Mouse (Mus musculus) intestine, postnatal 0 days (tissue): Measurements from ENCODE around the gene Mindy4b-ps. TPM values are rescaled to one million over a fixed set of nuclear protein-coding genes. Genes with fewer than 3 reads are reported as not detected.

Experiments
- ATAC-seq: fragments of 200-750 bp; cut with Nextera tagmentation; 2 replicates; pipeline ENCODE4 v1.8.0; 2017; ENCODE audit warnings: mild to moderate bottlenecking, moderate TSS enrichment, moderate library complexity
- H3K27ac ChIP-seq: fragments of 300-500 bp; sonication (generic); 2 replicates; pipeline ENCODE4 v1.5.1; 2014; ENCODE audit warnings: mild to moderate bottlenecking, low read depth, low read length, moderate library complexity
- H3K27me3 ChIP-seq: fragments of 300-500 bp; sonication (generic); replicated peaks from 2 replicates; pipeline ENCODE4 v1.6.1; 2014; ENCODE audit warnings: low read length, mixed read lengths; ENCODE audit not compliant: control insufficient read depth, insufficient read depth
- H3K36me3 ChIP-seq: fragments of 300-500 bp; sonication (generic); 2 replicates; pipeline ENCODE4 v1.6.1; 2014; ENCODE audit warnings: mild to moderate bottlenecking, moderate library complexity; ENCODE audit not compliant: control insufficient read depth, insufficient read depth
- H3K4me1 ChIP-seq: fragments of 300-500 bp; sonication (generic); replicated peaks from 2 replicates; pipeline ENCODE4 v1.6.1; 2014; ENCODE audit warnings: antibody characterized with exemption, low read length, mixed read lengths; ENCODE audit not compliant: control insufficient read depth, insufficient read depth
- H3K4me2 ChIP-seq: fragments of 300-500 bp; sonication (generic); replicated peaks from 2 replicates; pipeline ENCODE4 v1.6.1; 2014; ENCODE audit warnings: low read depth, mild to moderate bottlenecking, moderate library complexity
- H3K4me3 ChIP-seq: fragments of 300-500 bp; sonication (generic); 2 replicates; pipeline ENCODE4 v1.5.1; 2014; ENCODE audit warnings: low read depth, low read length
- H3K9ac ChIP-seq: fragments of 300-500 bp; sonication (generic); 2 replicates; pipeline ENCODE4 v1.6.1; 2014; ENCODE audit warnings: mild to moderate bottlenecking, low read depth, low read length
- H3K9me3 ChIP-seq: fragments of 300-500 bp; sonication (generic); 2 replicates; pipeline ENCODE4 v1.6.1; 2016; ENCODE audit warnings: mixed run types; ENCODE audit not compliant: control insufficient read depth
- CTCF ChIP-seq: sonication (generic); IDR thresholded peaks from 2 replicates; pipeline ENCODE4 v1.5.1; 2016; ENCODE audit warnings: low read depth, mild to moderate bottlenecking, control low read depth, antibody characterized with exemption, moderate library complexity
- WGBS: fragments of 180-500 bp; shearing (Covaris S2); extraction: QIAGEN DNeasy Blood & Tissue Kit; methylation state at CpG from one replicate; pipeline ENCODE4 v1.1.7; 2014; 5-methylcytosine and 5-hydroxymethylcytosine counted together
- polyA plus RNA-seq: library from polyadenylated mRNA; unstranded; fragments of >200 nt; fragmentation: Nextera tagmentation; extraction: Ambion mirVana; gene quantifications from 2 replicates; pipeline ENCODE4 v1.2.1, GENCODE M21; 2015

Mindy4b-ps gene
- polyA plus RNA-seq, 1 experiment from 2014 or later = not detected

- Histone ChIP-seq H3K27ac (no peak overlapping the region), H3K9ac (no peak overlapping the region), H3K4me2 (no peak overlapping the region), H3K9me3 (no peaks in the 10 kb centered on the region), H3K4me1 (no peaks in the 10 kb centered on the region), H3K36me3 (no peaks in the 10 kb centered on the region), H3K4me3 (no peak overlapping the region), H3K27me3 (no peaks in the 10 kb centered on the region)
- no peak for ATAC-seq
- TF ChIP-seq CTCF = no peak
- 71% methylated on average over 1 of the region's 1 CpGs for WGBS
These were observed 74.2 kb downstream of the Mindy4b-ps start for GRCm38 (mm10) chr3:58747924-58748323.

- no peaks in the 10 kb centered on the region for H3K9me3 ChIP-seq
- no peaks in the 10 kb centered on the region for H3K27me3 ChIP-seq
- H3K4me1 ChIP-seq = no peaks in the 10 kb centered on the region
- no peak for TF ChIP-seq CTCF
- H3K4me2 ChIP-seq = no peak overlapping the region
- no peak overlapping the region for H3K4me3 ChIP-seq
- no peak for ATAC-seq
- H3K27ac ChIP-seq = no peak overlapping the region
- no peaks in the 10 kb centered on the region for H3K36me3 ChIP-seq
- WGBS = 63% methylated on average over 2 of the region's 2 CpGs
- no peak overlapping the region for H3K9ac ChIP-seq
These were observed 82.6 kb downstream of the Mindy4b-ps start for GRCm38 (mm10) chr3:58739536-58739935.

Other genes starting within 250 kb of the Mindy4b-ps start
- gene Selenot, start 245.7 kb downstream of the Mindy4b-ps start, polyA plus RNA-seq = 28.0 and 31.5 TPM in 2 replicates
- not detected in 2 replicates for gene Erich6, start 185.1 kb downstream of the Mindy4b-ps start, polyA plus RNA-seq
- gene Siah2, start 129.9 kb downstream of the Mindy4b-ps start, polyA plus RNA-seq = 4.6 and 5.3 TPM in 2 replicates
- gene Clrn1, start 63.0 kb upstream of the Mindy4b-ps start, polyA plus RNA-seq = not detected in 2 replicates
- 0.42 TPM in 2 replicates for gene Med12l, start 183.5 kb upstream of the Mindy4b-ps start, polyA plus RNA-seq